Mouse (Mus musculus) stomach, postnatal 0 days (tissue): ENCODE data around the gene Vrk1. TPM values are rescaled to one million over a fixed set of nuclear protein-coding genes. Genes with fewer than 3 reads are reported as not detected.
A peak's percentile ranks its signal among the peaks of the same experiment; 100 is the strongest.

Source experiments
- ATAC-seq: fragments of 200-750 bp; cut with Nextera tagmentation; 2 replicates; pipeline ENCODE4 v1.8.0; 2017; ENCODE audit not compliant: low FRiP score, low TSS enrichment
- DNase-seq: peaks from one replicate; pipeline ENCODE4 v3.0.0-alpha.2; 2016; ENCODE audit warnings: low spot score
- H3K27ac ChIP-seq: fragments of 300-500 bp; sonication (generic); replicated peaks from 2 replicates; pipeline ENCODE4 v1.5.1; 2014; ENCODE audit warnings: mild to moderate bottlenecking, control low read depth
- H3K27me3 ChIP-seq: fragments of 300-500 bp; sonication (generic); 2 replicates; pipeline ENCODE4 v1.6.1; 2014; ENCODE audit warnings: low read length; ENCODE audit not compliant: control insufficient read depth, insufficient read depth
- H3K36me3 ChIP-seq: fragments of 300-500 bp; sonication (generic); 2 replicates; pipeline ENCODE4 v1.6.1; 2014; ENCODE audit warnings: low read length, mixed read lengths; ENCODE audit not compliant: control insufficient read depth, insufficient read depth
- H3K4me1 ChIP-seq: fragments of 300-500 bp; sonication (generic); replicated peaks from 2 replicates; pipeline ENCODE4 v1.6.1; 2014; ENCODE audit warnings: antibody characterized with exemption; ENCODE audit not compliant: control insufficient read depth, insufficient read depth
- H3K4me2 ChIP-seq: fragments of 300-500 bp; sonication (generic); replicated peaks from 2 replicates; pipeline ENCODE4 v1.6.1; 2014; ENCODE audit warnings: low read depth, mild to moderate bottlenecking, control low read depth, moderate library complexity
- H3K4me3 ChIP-seq: fragments of 300-500 bp; sonication (generic); 2 replicates; pipeline ENCODE4 v1.5.1; 2014; ENCODE audit warnings: low read depth, low read length, control low read depth
- H3K9ac ChIP-seq: fragments of 300-500 bp; sonication (generic); 2 replicates; pipeline ENCODE4 v1.6.1; 2014; ENCODE audit warnings: mild to moderate bottlenecking, low read length, control low read depth, mixed read lengths
- H3K9me3 ChIP-seq: fragments of 300-500 bp; sonication (generic); 2 replicates; pipeline ENCODE4 v1.6.1; 2016; ENCODE audit warnings: low read length; ENCODE audit not compliant: control insufficient read depth
- CTCF ChIP-seq: IDR thresholded peaks from 2 replicates; pipeline ENCODE4 v1.5.1; 2016; ENCODE audit warnings: antibody characterized with exemption, low read depth, mild to moderate bottlenecking, moderate library complexity
- EP300 ChIP-seq: optimal IDR thresholded peaks from 2 replicates; pipeline ENCODE3; 2016; ENCODE audit warnings: antibody characterized with exemption
- WGBS: fragments of 180-500 bp; shearing (Covaris S2); extraction: QIAGEN DNeasy Blood & Tissue Kit; methylation state at CpG from one replicate; pipeline ENCODE4 v1.1.7; 2014; 5-methylcytosine and 5-hydroxymethylcytosine counted together
- polyA plus RNA-seq: library from polyadenylated mRNA; unstranded; fragments of >200 nt; fragmentation: Nextera tagmentation; extraction: Ambion mirVana; gene quantifications from 2 replicates; pipeline ENCODE4 v1.2.1, GENCODE M21; 2015

Vrk1 gene
- polyA plus RNA-seq, result 23.9 and 26.7 TPM in 2 replicates

GRCm38 (mm10) chr12:106010065-106010915, at the start of gene Vrk1:
Vrk1 (plus strand) TSS chr12:106010228.
- TF ChIP-seq EP300 (no peak), CTCF (0 out of 2 replicates have a peak, but pooled peaks have one; percentile 13)
- Histone ChIP-seq H3K4me1 (no peaks in the 10 kb centered on the region), H3K27me3 (no peaks in the 10 kb centered on the region), H3K27ac (peak within 1 kb of the TSS; percentile 69), H3K9me3 (no peaks in the 10 kb centered on the region), H3K36me3 (no peaks in the 10 kb centered on the region), H3K9ac (peak within 1 kb of the TSS; percentile 72), H3K4me3 (peak within 1 kb of the TSS; percentile 68), H3K4me2 (peak within 1 kb of the TSS; percentile 75)
- peak; percentile 100 for ATAC-seq
- peak; percentile 97 for DNase-seq
- under 1% methylated on average over 70 of the region's 72 CpGs for WGBS

DNA sequence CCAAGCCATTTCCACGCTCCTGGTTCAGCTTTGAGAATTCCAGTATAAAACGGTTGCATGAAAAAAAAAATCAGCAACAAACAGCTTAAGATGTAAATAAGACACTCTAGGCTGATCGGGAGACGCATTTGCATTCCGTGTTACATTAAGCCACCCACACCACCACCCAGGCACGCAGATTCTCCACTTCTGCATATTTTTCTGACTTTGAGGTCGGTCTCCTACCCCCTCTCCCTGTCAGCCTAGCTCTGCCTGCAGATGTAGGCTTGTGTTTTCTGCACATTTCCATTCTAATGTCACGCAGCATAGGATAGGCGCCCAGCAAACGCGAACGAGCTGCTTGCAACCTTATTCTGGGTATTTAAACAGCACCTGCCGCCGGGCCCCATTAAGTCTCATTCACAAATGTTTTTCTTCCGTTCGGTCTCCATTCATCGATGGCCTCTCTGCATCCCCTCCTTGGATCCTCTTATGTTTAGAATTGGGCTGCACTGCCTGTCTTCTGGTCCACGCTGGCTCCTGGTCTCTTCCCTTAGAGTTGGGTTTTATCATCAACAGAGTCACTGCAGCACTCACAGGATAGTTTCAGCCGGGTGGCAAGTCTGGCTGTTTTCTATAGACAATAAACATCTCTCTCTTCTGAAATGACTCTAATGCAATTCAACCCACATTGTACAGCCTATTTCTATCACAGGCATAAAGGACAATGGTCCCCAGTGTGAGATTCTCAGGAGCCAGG, 49.3 kb upstream of the Vrk1 start:
- ATAC-seq (no peak), DNase-seq (no peak)
- WGBS, result 16% methylated on average over 19 of the region's 19 CpGs
- TF ChIP-seq CTCF (no peak), EP300 (no peak)
- H3K4me1 ChIP-seq, result peaks cover 3% of the 10 kb centered on the region; the same call in 1 of the 2 replicates
- no peaks in the 10 kb centered on the region for H3K9me3 ChIP-seq
- no peak overlapping the region for H3K4me2 ChIP-seq
- H3K27ac ChIP-seq, result no peak overlapping the region
- H3K9ac ChIP-seq, result no peak overlapping the region
- no peak overlapping the region for H3K4me3 ChIP-seq
- H3K36me3 ChIP-seq, result no peaks in the 10 kb centered on the region
- H3K27me3 ChIP-seq, result no peaks in the 10 kb centered on the region

DNA sequence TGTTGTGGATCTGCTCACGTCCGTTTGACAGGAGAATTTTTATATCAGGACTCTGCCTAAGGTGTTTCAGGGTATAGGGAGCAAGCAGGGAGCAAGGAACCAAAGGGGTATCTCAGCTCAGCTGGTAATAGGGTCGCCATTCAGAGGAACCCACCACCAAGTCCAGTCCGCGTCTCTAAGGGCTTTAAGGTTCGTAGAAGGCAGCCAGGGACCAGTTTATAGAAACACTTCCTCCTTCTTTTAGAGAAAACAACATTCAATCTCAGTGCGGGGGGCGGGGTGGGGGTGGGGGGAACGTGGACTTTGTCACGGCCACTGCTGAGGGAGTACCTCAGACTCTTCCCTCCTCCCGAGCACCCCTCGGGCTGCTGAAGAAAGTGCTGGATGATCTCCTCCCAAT, 48.4 kb upstream of the Vrk1 start:
- ATAC-seq (no peak), DNase-seq (no peak)
- Histone ChIP-seq H3K9me3 (no peaks in the 10 kb centered on the region), H3K36me3 (no peaks in the 10 kb centered on the region), H3K4me1 (peaks cover 3% of the 10 kb centered on the region; the same call in 1 of the 2 replicates), H3K27ac (no peak overlapping the region), H3K4me3 (no peak overlapping the region), H3K27me3 (no peaks in the 10 kb centered on the region), H3K4me2 (peak overlapping the region; percentile 97; the same call in 1 of the 2 replicates), H3K9ac (no peak overlapping the region)
- TF ChIP-seq EP300 (no peak), CTCF (no peak)
- whole genome bisulfite sequencing, result 7% methylated on average over 11 of the region's 12 CpGs

GRCm38 (mm10) chr12:105962103-105963011, 47.7 kb upstream of the Vrk1 start:
- Histone ChIP-seq H3K4me3 (peak overlapping the region; percentile 55), H3K36me3 (no peaks in the 10 kb centered on the region), H3K9me3 (no peaks in the 10 kb centered on the region), H3K27ac (no peak overlapping the region), H3K9ac (peak overlapping the region; percentile 61), H3K4me2 (peak overlapping the region; percentile 97), H3K27me3 (no peaks in the 10 kb centered on the region), H3K4me1 (peaks cover 3% of the 10 kb centered on the region; the same call in 1 of the 2 replicates)
- TF ChIP-seq CTCF, result peak; percentile 99
- no peak for TF ChIP-seq EP300
- ATAC-seq, result peak; percentile 95
- under 1% methylated on average over 36 of the region's 37 CpGs for WGBS
- peak; percentile 88 for DNase-seq

GRCm38 (mm10) chr12:105963012-105963572, 46.9 kb upstream of the Vrk1 start:
- Histone ChIP-seq H3K4me1 (peaks cover 3% of the 10 kb centered on the region; the same call in 1 of the 2 replicates), H3K27me3 (no peaks in the 10 kb centered on the region), H3K4me2 (peak overlapping the region; percentile 97), H3K9ac (peak overlapping the region; percentile 61), H3K27ac (no peak overlapping the region), H3K4me3 (peak overlapping the region; percentile 55), H3K36me3 (no peaks in the 10 kb centered on the region), H3K9me3 (no peaks in the 10 kb centered on the region)
- TF ChIP-seq CTCF (no peak), EP300 (no peak)
- WGBS, result 4% methylated on average over 30 of the region's 30 CpGs
- ATAC-seq (peak; percentile 53), DNase-seq (no peak)
